Comparison of ENCODE assay signal across 8 mouse cellular contexts in genomic region chr6:5390298-5390697, GRCm38 (mm10). TPM values are rescaled to one million over a fixed set of nuclear protein-coding genes. Genes with fewer than 3 reads are reported as not detected.
DNase-seq lines count a peak whose midpoint lies in the region; ATAC-seq lines count a peak whose summit lies in the region.

No protein-coding gene starts in this region.

- peak overlapping the region; percentile 35; the same call in 1 of the 2 replicates for H3K9ac ChIP-seq in forebrain, embryonic 15.5 days (replicated peaks)
- peak overlapping the region; percentile 27 for H3K9ac ChIP-seq in intestine, embryonic 14.5 days (ENCODE audit: low read length)
- no peak overlapping the region; the same call in 1 of the 2 replicates for H3K9ac ChIP-seq in midbrain, embryonic 12.5 days (replicated peaks)

- no peak for ATAC-seq in forebrain, embryonic 15.5 days (replicated peaks)
- no peak for ATAC-seq in intestine, embryonic 14.5 days (replicated peaks; ENCODE audit: low FRiP score, low TSS enrichment, low read depth)
- ATAC-seq in midbrain, embryonic 12.5 days (ENCODE audit: low FRiP score, low read depth): no peak

- peak overlapping the region; percentile 39 for H3K4me2 ChIP-seq in forebrain, embryonic 15.5 days (replicated peaks)
- peak overlapping the region; percentile 48 for H3K4me2 ChIP-seq in intestine, embryonic 14.5 days (ENCODE audit: low read length)
- H3K4me2 ChIP-seq in midbrain, embryonic 12.5 days (replicated peaks): peak overlapping the region; percentile 47

- H3K4me3 ChIP-seq in forebrain, embryonic 15.5 days: peak overlapping the region; percentile 31
- peak overlapping the region; percentile 30 for H3K4me3 ChIP-seq in intestine, embryonic 14.5 days (ENCODE audit: low read depth, low read length)
- peak overlapping the region; percentile 29 for H3K4me3 ChIP-seq in midbrain, embryonic 12.5 days

- H3K9me3 ChIP-seq in forebrain, embryonic 15.5 days: no peaks in the 10 kb centered on the region
- no peaks in the 10 kb centered on the region for H3K9me3 ChIP-seq in intestine, embryonic 14.5 days (ENCODE audit: control insufficient read depth, low read length)
- H3K9me3 ChIP-seq in midbrain, embryonic 12.5 days: no peaks in the 10 kb centered on the region

- 8% methylated on average over 11 of the region's 11 CpGs for WGBS in forebrain, embryonic 15.5 days
- WGBS in intestine, embryonic 14.5 days: 3% methylated on average over 11 of the region's 11 CpGs
- WGBS in midbrain, embryonic 12.5 days: 8% methylated on average over 11 of the region's 11 CpGs

- peak; percentile 11 for DNase-seq in gastrocnemius, postnatal 14 days
- no peak for DNase-seq in gastrocnemius, postnatal 10 days
- DNase-seq in intestine, embryonic 14.5 days (ENCODE audit: low spot score): peak; percentile 58
- DNase-seq in cerebellum, adult 9-10 months: no peak
- no peak for DNase-seq in frontal cortex, postnatal 10 days (ENCODE audit: low spot score in 2 of 2)
- no peak for DNase-seq in urinary bladder, postnatal 14 days (ENCODE audit: low spot score)

- H3K36me3 ChIP-seq in forebrain, embryonic 15.5 days: no peaks in the 10 kb centered on the region
- no peaks in the 10 kb centered on the region for H3K36me3 ChIP-seq in intestine, embryonic 14.5 days (ENCODE audit: control insufficient read depth, insufficient read depth, low read length)
- H3K36me3 ChIP-seq in midbrain, embryonic 12.5 days: no peaks in the 10 kb centered on the region

- intact Hi-C loops in gastrocnemius, postnatal 14 days (cut with DNase I; ENCODE audit: low total_unique reads): no loop called here

- no peak overlapping the region for H3K27ac ChIP-seq in forebrain, embryonic 15.5 days (replicated peaks)
- peak overlapping the region; percentile 30 for H3K27ac ChIP-seq in intestine, embryonic 14.5 days (ENCODE audit: low read depth)
- no peak overlapping the region for H3K27ac ChIP-seq in midbrain, embryonic 12.5 days (replicated peaks)

- H3K4me1 ChIP-seq in forebrain, embryonic 15.5 days: 0 out of 2 replicates have a peak, but pooled peaks cover 5% of the 10 kb centered on the region
- H3K4me1 ChIP-seq in intestine, embryonic 14.5 days (replicated peaks; ENCODE audit: control insufficient read depth, insufficient read depth, low read length): peaks cover 7% of the 10 kb centered on the region; the same call in 1 of the 2 replicates
- H3K4me1 ChIP-seq in midbrain, embryonic 12.5 days: peaks cover 16% of the 10 kb centered on the region

- no peaks in the 10 kb centered on the region for H3K27me3 ChIP-seq in forebrain, embryonic 15.5 days
- H3K27me3 ChIP-seq in intestine, embryonic 14.5 days (replicated peaks; ENCODE audit: control insufficient read depth, insufficient read depth, low read length): 0 out of 2 replicates have a peak, but pooled peaks cover 3% of the 10 kb centered on the region
- peaks cover 8% of the 10 kb centered on the region for H3K27me3 ChIP-seq in midbrain, embryonic 12.5 days

RNA-seq across cellular contexts. Expression of gene Asb4, which starts 7.1 kb away (rescaled TPM):
- 1 to 10 TPM; 7.3 to 9.3 TPM for total RNA-seq in gastrocnemius, postnatal 14 days (2021)
- 10 to 100 TPM; 10.6 to 12.6 TPM for total RNA-seq in gastrocnemius, postnatal 10 days (2021)
- 14.2 and 15.9 TPM in 2 replicates for polyA plus RNA-seq in forebrain, embryonic 15.5 days (2015; fragmentation: Nextera tagmentation; extraction: Ambion mirVana)
- 28.5 and 32.0 TPM in 2 replicates for polyA plus RNA-seq in intestine, embryonic 14.5 days (2014; fragmentation: Nextera tagmentation; extraction: Ambion mirVana)
- 15.3 and 21.5 TPM in 2 replicates for polyA plus RNA-seq in midbrain, embryonic 12.5 days (2016; fragmentation: Nextera tagmentation; extraction: Ambion mirVana)

Comparison
In these comparisons a context has a peak if more than half of its experiments do, and no peak if none do; other contexts are left out.
1. DNase-seq: peak in gastrocnemius, postnatal 14 days (single experiment) and intestine, embryonic 14.5 days (single experiment); none in gastrocnemius, postnatal 10 days (single experiment), cerebellum, adult 9-10 months (single experiment), frontal cortex, postnatal 10 days (0 of 2) and urinary bladder, postnatal 14 days (single experiment).
2. Peak in every context shown above with its lines, with median percentiles within 50 percentile points of each other: H3K4me2 ChIP-seq and H3K4me3 ChIP-seq.